Mouse (Mus musculus): ENCODE data around the gene Cntfr. TPM values are rescaled to one million over a fixed set of nuclear protein-coding genes. Genes with fewer than 3 reads are reported as not detected.
A peak's percentile ranks its signal among the peaks of the same experiment; 100 is the strongest.
"Not testable (repeated sequence)": the region's sequence is repeated elsewhere in the genome, so short reads cannot be mapped to it uniquely, and the experiment has no call there.

Cntfr gene
- polyA plus RNA-seq, 1 experiment from 2014 or later, result 16.3 TPM

DNA sequence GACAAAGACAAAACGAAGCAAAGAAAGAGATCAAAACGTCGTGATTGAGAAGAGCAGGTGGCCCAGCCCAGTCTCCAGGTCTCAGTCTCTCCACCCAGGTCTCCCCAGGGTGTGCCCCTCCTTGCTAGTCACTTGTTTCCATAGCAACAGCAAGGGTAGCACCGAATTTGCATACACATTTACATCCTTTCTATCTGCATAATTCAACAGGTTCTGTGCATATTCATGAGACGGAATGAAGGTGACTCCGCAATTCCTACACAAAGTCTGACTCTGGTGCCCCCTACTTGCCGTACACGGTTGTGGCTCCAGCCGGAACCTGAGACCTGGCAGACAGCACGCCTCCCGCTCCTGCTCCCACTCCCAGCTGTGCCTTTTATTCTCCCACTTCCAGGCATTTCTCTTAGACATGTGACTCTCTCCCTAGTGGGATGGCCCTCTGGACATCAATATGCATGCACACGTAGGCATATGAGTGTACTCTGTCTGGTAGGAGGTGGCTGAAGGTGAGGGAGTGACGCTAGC, 10.2 kb upstream of the Cntfr start:
- Histone ChIP-seq H3K36me3 (peaks cover 4% of the 10 kb centered on the region; the same call in 1 of the 2 replicates), H3K27me3 (peaks cover 9% of the 10 kb centered on the region), H3K4me1 (peaks cover 52% of the 10 kb centered on the region), H3K9ac (no peak overlapping the region), H3K9me3 (no peaks in the 10 kb centered on the region), H3K27ac (no peak overlapping the region; the same call in 1 of the 2 replicates), H3K4me3 (0 out of 2 replicates have a peak overlapping the region, but pooled peaks have one; percentile 6), H3K4me2 (peak overlapping the region; percentile 29)
- 3% methylated on average over 13 of the region's 13 CpGs for whole genome bisulfite sequencing
- 0 out of 2 replicates have a peak, but pooled peaks have one; percentile 30 for ATAC-seq (ENCODE audit: insufficient number of reproducible peaks, insufficient read depth, low FRiP score, low TSS enrichment, low read depth)

DNA sequence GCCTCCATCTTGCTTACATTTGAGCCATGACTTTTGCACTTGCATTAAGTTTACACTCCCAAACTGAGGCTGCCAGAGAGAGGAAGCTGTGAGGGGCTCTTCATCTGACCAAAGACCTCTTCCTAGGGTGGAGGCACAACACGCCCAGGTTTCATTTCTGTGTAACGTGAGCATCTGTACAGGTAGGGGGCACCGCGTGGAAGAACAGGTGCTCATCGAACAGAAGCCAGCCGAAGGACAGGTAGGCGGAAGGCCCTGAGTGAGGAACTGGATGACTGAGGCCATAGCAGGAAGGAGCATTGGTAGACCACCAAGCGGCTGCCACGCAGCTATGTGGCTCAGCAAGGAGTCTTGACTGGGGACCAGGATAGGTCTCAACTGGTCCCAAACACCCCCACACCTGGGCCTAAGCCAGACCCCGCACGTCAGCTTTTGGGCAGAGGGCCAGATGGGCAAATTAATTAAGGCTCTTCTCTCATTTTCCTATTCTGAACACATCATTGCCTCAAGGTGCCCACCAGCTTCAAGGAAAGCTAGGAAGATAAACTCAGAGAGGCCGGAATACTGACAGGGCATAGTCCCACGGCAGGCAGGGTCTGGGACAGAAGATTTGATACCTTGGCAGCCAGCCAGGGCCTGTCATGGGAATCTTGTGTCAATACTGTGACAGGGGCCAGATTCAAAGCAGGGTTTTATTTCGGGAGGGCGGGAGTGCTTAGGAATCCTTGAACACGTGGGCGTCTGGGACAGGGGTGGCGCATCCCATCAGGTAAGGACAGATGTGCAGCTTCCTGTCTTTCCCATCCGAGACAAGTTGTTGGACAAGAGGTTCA, 9.2 kb upstream of the Cntfr start:
- no peak overlapping the region for H3K27ac ChIP-seq
- H3K4me3 ChIP-seq, result no peak overlapping the region
- 0 out of 2 replicates have a peak overlapping the region, but pooled peaks have one; percentile 27 for H3K9ac ChIP-seq
- H3K4me1 ChIP-seq, result peaks cover 42% of the 10 kb centered on the region
- H3K4me2 ChIP-seq, result no peak overlapping the region
- ATAC-seq (ENCODE audit: insufficient number of reproducible peaks, insufficient read depth, low FRiP score, low TSS enrichment, low read depth), result no peak
- peaks cover 9% of the 10 kb centered on the region for H3K27me3 ChIP-seq
- H3K9me3 ChIP-seq, result no peaks in the 10 kb centered on the region
- peaks cover 4% of the 10 kb centered on the region; the same call in 1 of the 2 replicates for H3K36me3 ChIP-seq
- 51% methylated on average over 19 of the region's 19 CpGs for WGBS

DNA sequence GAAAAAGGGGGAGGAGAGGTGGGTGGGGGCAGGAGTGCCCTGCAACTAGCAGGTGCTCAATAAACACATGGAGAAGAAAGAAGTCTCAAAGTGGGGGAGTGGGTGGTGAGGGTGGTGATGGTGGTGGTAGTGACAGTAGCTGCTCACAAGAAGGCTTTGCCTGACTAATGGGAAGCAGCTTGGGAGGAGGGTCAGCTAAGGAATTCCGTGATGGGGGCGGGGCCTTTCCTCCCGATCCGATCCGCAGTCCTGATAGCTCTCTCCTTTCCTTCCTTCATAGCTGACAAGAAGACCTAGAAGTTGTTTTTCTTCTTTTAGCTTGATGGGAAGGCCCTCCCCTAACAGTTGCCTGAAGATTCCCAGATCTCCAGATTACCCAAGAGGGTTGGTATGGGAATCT, 7.8 kb upstream of the Cntfr start:
- Histone ChIP-seq H3K9me3 (no peaks in the 10 kb centered on the region), H3K36me3 (no peaks in the 10 kb centered on the region), H3K27me3 (peaks cover 9% of the 10 kb centered on the region), H3K4me1 (peaks cover 42% of the 10 kb centered on the region), H3K4me2 (no peak overlapping the region), H3K9ac (no peak overlapping the region), H3K27ac (no peak overlapping the region), H3K4me3 (no peak overlapping the region)
- WGBS, result 0% methylated on average over 5 of the region's 5 CpGs
- ATAC-seq (ENCODE audit: insufficient number of reproducible peaks, insufficient read depth, low FRiP score, low TSS enrichment, low read depth), result no peak

DNA sequence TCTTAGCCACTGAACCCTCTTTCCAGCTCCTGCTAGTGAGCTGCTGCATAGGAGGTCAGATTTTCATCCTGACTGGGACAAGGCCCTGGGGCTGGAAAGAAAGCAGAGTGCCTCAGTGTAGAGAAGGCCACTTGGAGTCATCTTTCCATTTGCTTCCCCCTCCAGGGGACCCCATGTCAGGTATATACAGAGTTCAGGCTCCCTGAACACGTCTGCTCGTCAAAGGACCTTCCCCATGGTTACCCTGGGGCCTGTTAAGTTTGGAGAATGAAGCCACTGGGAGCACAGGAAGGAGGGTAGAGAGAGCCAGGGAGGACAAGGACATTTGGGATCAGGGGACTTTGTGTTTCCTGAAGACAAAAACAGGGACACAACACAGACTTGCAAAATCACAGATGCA, 5.3 kb upstream of the Cntfr start:
- WGBS, result 47% methylated on average over 2 of the region's 2 CpGs
- not testable (repeated sequence) for H3K9ac ChIP-seq; H3K36me3 ChIP-seq; H3K27me3 ChIP-seq; ATAC-seq (ENCODE audit: insufficient number of reproducible peaks, insufficient read depth, low FRiP score, low TSS enrichment, low read depth); H3K9me3 ChIP-seq; H3K4me3 ChIP-seq; H3K4me2 ChIP-seq; H3K27ac ChIP-seq
- H3K4me1 ChIP-seq, result peaks cover 32% of the 10 kb centered on the region

GRCm38 (mm10) chr4:41700224-41700623, 3.3 kb upstream of the Cntfr start:
- not testable (repeated sequence) for H3K36me3 ChIP-seq; H3K4me2 ChIP-seq; H3K4me3 ChIP-seq; H3K27ac ChIP-seq; ATAC-seq (ENCODE audit: insufficient number of reproducible peaks, insufficient read depth, low FRiP score, low TSS enrichment, low read depth); H3K27me3 ChIP-seq; H3K9ac ChIP-seq; H3K9me3 ChIP-seq
- peaks cover 13% of the 10 kb centered on the region for H3K4me1 ChIP-seq
- 78% methylated on average over 4 of the region's 8 CpGs for WGBS

- H3K4me3 ChIP-seq, result not testable (repeated sequence)
- peak within 1 kb of the TSS; percentile 40 for H3K4me2 ChIP-seq
These were observed 2.9 kb upstream of the Cntfr start, which contains the start of gene Il11ra1 for GRCm38 (mm10) chr4:41699783-41700182. Gene Il11ra1 (plus strand): TSS chr4:41699989.

DNA sequence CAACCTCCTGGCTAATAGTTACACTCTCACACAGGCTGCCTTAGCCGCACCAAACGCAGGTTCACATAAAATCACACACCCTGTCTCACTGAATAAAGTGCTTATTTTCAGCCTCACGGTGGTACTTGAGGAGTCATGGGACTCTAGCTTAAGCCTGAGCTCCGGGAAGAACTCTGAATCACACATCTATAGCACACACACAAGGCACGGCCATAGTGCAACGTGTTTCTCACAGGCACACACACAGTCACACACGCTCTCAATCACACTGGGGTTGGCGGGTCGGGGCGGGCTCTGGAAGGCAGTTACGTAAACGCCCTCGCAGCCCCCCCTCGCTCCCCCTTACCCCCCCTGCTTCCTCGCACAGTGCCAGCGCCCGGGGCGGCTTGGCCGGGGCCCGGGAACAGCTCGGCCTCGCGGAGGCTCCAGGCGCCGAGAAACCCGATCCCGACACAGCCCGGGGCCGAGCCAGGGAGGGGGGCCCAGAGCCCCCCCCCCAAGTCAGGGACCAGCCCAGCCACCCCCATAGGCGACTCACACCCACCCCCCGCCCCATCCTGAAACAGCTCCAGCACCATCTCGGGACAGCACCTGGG, 1.6 kb upstream of the Cntfr start:
- not testable (repeated sequence) for H3K27me3 ChIP-seq; H3K4me1 ChIP-seq; H3K9ac ChIP-seq; H3K4me3 ChIP-seq; H3K36me3 ChIP-seq; H3K9me3 ChIP-seq; ATAC-seq (ENCODE audit: insufficient number of reproducible peaks, insufficient read depth, low FRiP score, low TSS enrichment, low read depth); H3K27ac ChIP-seq
- 3% methylated on average over 23 of the region's 32 CpGs for WGBS
- H3K4me2 ChIP-seq, result peak overlapping the region; percentile 40

More at GRCm38 (mm10) chr4:41699783-41700182, 2.9 kb upstream of the Cntfr start, which contains the start of gene Il11ra1:
- ATAC-seq (ENCODE audit: insufficient number of reproducible peaks, insufficient read depth, low FRiP score, low TSS enrichment, low read depth); H3K9me3 ChIP-seq; H3K36me3 ChIP-seq; H3K27ac ChIP-seq; H3K27me3 ChIP-seq; H3K9ac ChIP-seq: not testable (repeated sequence)
- 77% methylated on average over 10 of the region's 10 CpGs for WGBS
- H3K4me1 ChIP-seq, result peaks cover 11% of the 10 kb centered on the region

- not testable (repeated sequence) for H3K9ac ChIP-seq; H3K27ac ChIP-seq; H3K27me3 ChIP-seq; H3K4me1 ChIP-seq; H3K36me3 ChIP-seq; H3K9me3 ChIP-seq; ATAC-seq (ENCODE audit: insufficient number of reproducible peaks, insufficient read depth, low FRiP score, low TSS enrichment, low read depth); H3K4me3 ChIP-seq; H3K4me2 ChIP-seq
- WGBS, result 8% methylated on average over 14 of the region's 15 CpGs
These were observed 437 bp downstream of the Cntfr start for GRCm38 (mm10) chr4:41696452-41696851.

DNA sequence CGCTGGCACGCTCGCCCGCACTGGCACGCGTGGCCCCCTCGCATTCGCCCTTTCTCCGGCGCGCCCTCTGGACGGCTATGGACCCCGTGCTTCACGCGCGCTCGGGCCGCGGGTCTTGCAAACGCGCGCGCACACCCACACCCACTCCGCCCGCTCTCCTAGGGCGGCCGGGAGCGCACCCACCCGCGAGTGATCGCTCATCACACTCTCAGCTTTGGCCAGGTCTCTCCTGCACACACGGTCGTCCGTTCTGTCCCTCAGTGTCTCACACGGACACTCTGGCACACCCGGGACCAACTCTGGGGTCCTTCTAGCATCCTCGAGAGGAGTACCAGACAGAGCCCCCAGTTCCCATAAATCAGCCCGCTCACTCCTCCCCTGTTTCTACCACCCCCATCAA, 1.1 kb downstream of the Cntfr start:
- peak overlapping the region; percentile 26; the same call in 1 of the 2 replicates for H3K4me3 ChIP-seq
- not testable (repeated sequence) for H3K27me3 ChIP-seq; H3K9ac ChIP-seq; H3K9me3 ChIP-seq; H3K27ac ChIP-seq; ATAC-seq (ENCODE audit: insufficient number of reproducible peaks, insufficient read depth, low FRiP score, low TSS enrichment, low read depth); H3K36me3 ChIP-seq; H3K4me1 ChIP-seq
- WGBS, result 1% methylated on average over 14 of the region's 38 CpGs
- peak overlapping the region; percentile 47 for H3K4me2 ChIP-seq

DNA sequence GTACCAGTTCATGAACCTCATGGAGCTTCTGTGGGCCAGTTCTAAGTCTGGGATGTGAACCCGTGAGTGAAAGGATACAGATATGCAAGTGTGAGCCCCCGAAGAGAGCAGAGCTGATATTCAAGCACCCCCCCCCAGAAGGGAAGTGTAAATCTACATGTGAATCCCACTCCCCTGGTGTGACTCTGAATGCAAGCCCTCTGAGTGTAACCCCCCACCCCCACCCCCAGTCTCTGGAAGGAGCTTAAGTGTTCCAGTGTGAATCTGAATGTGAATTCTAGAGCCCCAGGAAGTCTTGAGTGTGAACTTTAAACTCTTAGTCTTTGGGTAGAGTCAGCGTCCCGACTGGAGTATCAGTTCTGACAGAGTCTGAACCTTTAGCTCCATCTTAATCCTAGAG, 3.4 kb downstream of the Cntfr start:
- H3K4me3 ChIP-seq; H3K27me3 ChIP-seq; H3K36me3 ChIP-seq; H3K9ac ChIP-seq; H3K27ac ChIP-seq; ATAC-seq (ENCODE audit: insufficient number of reproducible peaks, insufficient read depth, low FRiP score, low TSS enrichment, low read depth); H3K9me3 ChIP-seq; H3K4me1 ChIP-seq: not testable (repeated sequence)
- 20% methylated on average over 4 of the region's 4 CpGs for whole genome bisulfite sequencing
- H3K4me2 ChIP-seq, result 0 out of 2 replicates have a peak overlapping the region, but pooled peaks have one; percentile 16

DNA sequence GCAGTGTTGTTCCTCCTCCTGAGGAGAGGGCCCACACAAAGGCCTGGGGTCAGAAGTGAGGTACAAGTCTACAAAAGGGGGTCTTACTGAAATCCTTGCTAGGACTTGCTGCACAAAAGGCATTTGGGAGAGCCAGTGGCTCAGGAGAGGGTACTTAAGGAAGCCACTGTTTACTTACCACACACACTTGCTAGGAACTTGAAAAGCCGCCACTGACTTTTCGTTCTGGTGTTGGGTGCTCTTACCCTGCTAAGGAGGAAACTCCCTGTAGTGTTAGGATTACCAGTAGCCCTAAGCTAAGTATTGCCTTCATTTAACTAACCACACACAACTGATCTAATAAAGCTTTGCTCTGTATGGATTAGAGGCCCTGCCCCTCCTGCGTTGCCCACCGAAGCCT, 6.9 kb downstream of the Cntfr start:
- not testable (repeated sequence) for ATAC-seq (ENCODE audit: insufficient number of reproducible peaks, insufficient read depth, low FRiP score, low TSS enrichment, low read depth); H3K4me1 ChIP-seq; H3K4me3 ChIP-seq; H3K9me3 ChIP-seq; H3K4me2 ChIP-seq; H3K9ac ChIP-seq; H3K27me3 ChIP-seq; H3K27ac ChIP-seq; H3K36me3 ChIP-seq
- no CpG with 5 or more reads among the region's 4 CpGs for whole genome bisulfite sequencing

DNA sequence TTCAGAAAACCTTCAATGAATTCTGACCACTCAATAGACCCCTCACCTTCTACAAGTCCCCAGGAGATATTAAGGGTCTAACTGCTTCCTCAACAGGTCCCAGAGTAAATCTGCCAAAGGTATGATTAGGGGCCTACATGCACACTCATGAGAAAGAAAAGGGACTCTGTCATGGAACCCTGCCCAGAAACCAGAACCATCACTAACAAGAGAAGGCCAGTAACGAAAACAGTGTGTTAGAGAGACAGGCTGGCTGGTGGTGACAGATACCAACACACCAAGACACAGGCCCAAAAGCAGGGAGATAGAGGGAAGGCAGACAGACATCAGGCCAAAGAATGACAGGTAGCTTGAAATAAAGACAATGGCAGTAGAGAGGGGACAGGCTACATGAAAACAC, 8.3 kb downstream of the Cntfr start:
- H3K27ac ChIP-seq; H3K4me2 ChIP-seq; H3K27me3 ChIP-seq; H3K9me3 ChIP-seq; H3K4me1 ChIP-seq; H3K36me3 ChIP-seq; H3K9ac ChIP-seq; H3K4me3 ChIP-seq; ATAC-seq (ENCODE audit: insufficient number of reproducible peaks, insufficient read depth, low FRiP score, low TSS enrichment, low read depth): not testable (repeated sequence)
- WGBS, result 55% methylated on average over 1 of the region's 1 CpGs

Measured in embryonic facial prominence, embryonic 13.5 days (tissue).